Mouse (Mus musculus): ENCODE measurements at regions not wholly inside any gene's neighbourhood (a gene's known extent, or its start where the extent isn't known, plus 50 kb on each side); places are given as distances from the start of the nearest gene placed in this dataset.

- no peak for DNase-seq (ENCODE audit: low read depth, low spot score)
Observed at GRCm38 (mm10) chr5:64462411-64462810, 306.3 kb downstream of the Tbc1d1 start.

GRCm38 (mm10) chr5:64463570-64463969 is 307.5 kb downstream of the Tbc1d1 start:
- no peak for DNase-seq (ENCODE audit: low read depth, low spot score)

GRCm38 (mm10) chr5:64466320-64466719 is 310.2 kb downstream of the Tbc1d1 start:
- no peak for DNase-seq (ENCODE audit: low read depth, low spot score)

- DNase-seq (ENCODE audit: low read depth, low spot score): no peak
Observed at GRCm38 (mm10) chr5:64467856-64468255, 311.8 kb downstream of the Tbc1d1 start.

GRCm38 (mm10) chr5:64468307-64468706 is 312.2 kb downstream of the Tbc1d1 start:
- no peak for DNase-seq (ENCODE audit: low read depth, low spot score)

GRCm38 (mm10) chr5:64472008-64472407 is 315.9 kb downstream of the Tbc1d1 start:
- DNase-seq (ENCODE audit: low read depth, low spot score): no peak

GRCm38 (mm10) chr5:64472415-64472814 is 316.3 kb downstream of the Tbc1d1 start:
- DNase-seq (ENCODE audit: low read depth, low spot score): no peak

GRCm38 (mm10) chr5:64474868-64475267 is 318.8 kb downstream of the Tbc1d1 start:
- no peak for DNase-seq (ENCODE audit: low read depth, low spot score)

- no peak for DNase-seq (ENCODE audit: low read depth, low spot score)
Observed at GRCm38 (mm10) chr5:64475736-64476519, 319.8 kb downstream of the Tbc1d1 start.

GRCm38 (mm10) chr5:64476641-64477369 is 320.7 kb downstream of the Tbc1d1 start:
- DNase-seq (ENCODE audit: low read depth, low spot score): no peak

- no peak for DNase-seq (ENCODE audit: low read depth, low spot score)
Observed at GRCm38 (mm10) chr5:64478143-64478542, 322.0 kb downstream of the Tbc1d1 start.

GRCm38 (mm10) chr5:64478599-64479214 is 322.6 kb downstream of the Tbc1d1 start:
- DNase-seq (ENCODE audit: low read depth, low spot score): no peak

GRCm38 (mm10) chr5:64479315-64479714 is 323.2 kb downstream of the Tbc1d1 start:
- no peak for DNase-seq (ENCODE audit: low read depth, low spot score)

GRCm38 (mm10) chr5:64485043-64485442 is 318.1 kb upstream of the Klf3 start:
- DNase-seq (ENCODE audit: low read depth, low spot score): no peak

- DNase-seq (ENCODE audit: low read depth, low spot score): no peak
Observed at GRCm38 (mm10) chr5:64485856-64486255, 317.3 kb upstream of the Klf3 start.

- DNase-seq (ENCODE audit: low read depth, low spot score): no peak
Observed at GRCm38 (mm10) chr5:64486761-64487160, 316.4 kb upstream of the Klf3 start.

- DNase-seq (ENCODE audit: low read depth, low spot score): no peak
Observed at GRCm38 (mm10) chr5:64487698-64488398, 315.3 kb upstream of the Klf3 start.

- no peak for DNase-seq (ENCODE audit: low read depth, low spot score)
Observed at GRCm38 (mm10) chr5:64489656-64490444, 313.3 kb upstream of the Klf3 start.

GRCm38 (mm10) chr5:64490445-64490950 is 312.7 kb upstream of the Klf3 start:
- DNase-seq (ENCODE audit: low read depth, low spot score): no peak

GRCm38 (mm10) chr5:64494429-64494828 is 308.8 kb upstream of the Klf3 start:
- DNase-seq (ENCODE audit: low read depth, low spot score): no peak

- DNase-seq (ENCODE audit: low read depth, low spot score): no peak
Observed at GRCm38 (mm10) chr5:64496853-64497252, 306.3 kb upstream of the Klf3 start.

Measured in mesoderm, embryonic 11.5 days (tissue).